Mouse (Mus musculus) ES-E14 (cell line): ENCODE results near the gene Nav3.

Experiments
- CHD2 ChIP-seq: IDR thresholded peaks from 2 replicates; pipeline ENCODE4 v1.6.1; 2014; ENCODE audit warnings: mild to moderate bottlenecking, low read depth, low read length, inconsistent platforms
- HCFC1 ChIP-seq: IDR thresholded peaks from 2 replicates; pipeline ENCODE4 v1.6.1; 2012; ENCODE audit warnings: low read length, inconsistent platforms, borderline replicate concordance; ENCODE audit not compliant: insufficient read depth
- MAFK ChIP-seq: IDR thresholded peaks from 2 replicates; pipeline ENCODE4 v1.6.1; 2014; ENCODE audit warnings: mild to moderate bottlenecking, low read depth, low read length, inconsistent platforms; ENCODE audit not compliant: insufficient read depth
- ZC3H11A ChIP-seq: IDR thresholded peaks from 2 replicates; pipeline ENCODE4 v1.6.1; 2012; ENCODE audit warnings: low read depth, mild to moderate bottlenecking, inconsistent platforms, low read length, borderline replicate concordance

- TF ChIP-seq CHD2 (no peak), HCFC1 (no peak), ZC3H11A (no peak), MAFK (no peak)
Observed at GRCm38 (mm10) chr10:109976351-109976750, 479.7 kb downstream of the Nav3 start.
